Mouse (Mus musculus) stomach, postnatal 0 days (tissue): ENCODE data around the gene Pgp. TPM values are rescaled to one million over a fixed set of nuclear protein-coding genes. Genes with fewer than 3 reads are reported as not detected.

ENCODE experiments used
- ATAC-seq: fragments of 200-750 bp; cut with Nextera tagmentation; 2 replicates; pipeline ENCODE4 v1.8.0; 2017; ENCODE audit not compliant: low FRiP score, low TSS enrichment
- DNase-seq: peaks from one replicate; pipeline ENCODE4 v3.0.0-alpha.2; 2016; ENCODE audit warnings: low spot score
- H3K27ac ChIP-seq: fragments of 300-500 bp; sonication (generic); replicated peaks from 2 replicates; pipeline ENCODE4 v1.5.1; 2014; ENCODE audit warnings: mild to moderate bottlenecking, control low read depth
- H3K27me3 ChIP-seq: fragments of 300-500 bp; sonication (generic); 2 replicates; pipeline ENCODE4 v1.6.1; 2014; ENCODE audit warnings: low read length; ENCODE audit not compliant: control insufficient read depth, insufficient read depth
- H3K36me3 ChIP-seq: fragments of 300-500 bp; sonication (generic); 2 replicates; pipeline ENCODE4 v1.6.1; 2014; ENCODE audit warnings: low read length, mixed read lengths; ENCODE audit not compliant: control insufficient read depth, insufficient read depth
- H3K4me1 ChIP-seq: fragments of 300-500 bp; sonication (generic); replicated peaks from 2 replicates; pipeline ENCODE4 v1.6.1; 2014; ENCODE audit warnings: antibody characterized with exemption; ENCODE audit not compliant: control insufficient read depth, insufficient read depth
- H3K4me2 ChIP-seq: fragments of 300-500 bp; sonication (generic); replicated peaks from 2 replicates; pipeline ENCODE4 v1.6.1; 2014; ENCODE audit warnings: low read depth, mild to moderate bottlenecking, control low read depth, moderate library complexity
- H3K4me3 ChIP-seq: fragments of 300-500 bp; sonication (generic); 2 replicates; pipeline ENCODE4 v1.5.1; 2014; ENCODE audit warnings: low read depth, low read length, control low read depth
- H3K9ac ChIP-seq: fragments of 300-500 bp; sonication (generic); 2 replicates; pipeline ENCODE4 v1.6.1; 2014; ENCODE audit warnings: mild to moderate bottlenecking, low read length, control low read depth, mixed read lengths
- H3K9me3 ChIP-seq: fragments of 300-500 bp; sonication (generic); 2 replicates; pipeline ENCODE4 v1.6.1; 2016; ENCODE audit warnings: low read length; ENCODE audit not compliant: control insufficient read depth
- CTCF ChIP-seq: IDR thresholded peaks from 2 replicates; pipeline ENCODE4 v1.5.1; 2016; ENCODE audit warnings: antibody characterized with exemption, low read depth, mild to moderate bottlenecking, moderate library complexity
- EP300 ChIP-seq: optimal IDR thresholded peaks from 2 replicates; pipeline ENCODE3; 2016; ENCODE audit warnings: antibody characterized with exemption
- WGBS: fragments of 180-500 bp; shearing (Covaris S2); extraction: QIAGEN DNeasy Blood & Tissue Kit; methylation state at CpG from one replicate; pipeline ENCODE4 v1.1.7; 2014; 5-methylcytosine and 5-hydroxymethylcytosine counted together
- polyA plus RNA-seq: library from polyadenylated mRNA; unstranded; fragments of >200 nt; fragmentation: Nextera tagmentation; extraction: Ambion mirVana; gene quantifications from 2 replicates; pipeline ENCODE4 v1.2.1, GENCODE M21; 2015

Gene Pgp
- polyA plus RNA-seq, 1 experiment from 2014 or later: 48.9 TPM

GRCm38 (mm10) chr17:24426471-24427169 is 43.6 kb upstream of the Pgp start, which contains the start of gene Eci1:
Gene Eci1, plus strand, starts transcription at chr17:24426641.
- WGBS: 0% methylated on average over 43 of the region's 48 CpGs
- H3K4me1 ChIP-seq: no peaks in the 10 kb centered on the region; the same call in 1 of the 2 replicates
- peak within 1 kb of the TSS; percentile 98 for H3K27ac ChIP-seq
- H3K27me3 ChIP-seq: no peaks in the 10 kb centered on the region
- peaks cover 22% of the 10 kb centered on the region for H3K36me3 ChIP-seq
- H3K9ac ChIP-seq: peak within 1 kb of the TSS; percentile 90
- H3K4me2 ChIP-seq: peak within 1 kb of the TSS; percentile 66
- DNase-seq (peak; percentile 98), ATAC-seq (peak; percentile 97)
- no peak for TF ChIP-seq EP300
- no peak for TF ChIP-seq CTCF
- H3K9me3 ChIP-seq: no peaks in the 10 kb centered on the region
- peak within 1 kb of the TSS; percentile 66 for H3K4me3 ChIP-seq

GRCm38 (mm10) chr17:24427170-24427557 is 43.0 kb upstream of the Pgp start:
- peak overlapping the region; percentile 90 for H3K9ac ChIP-seq
- H3K27ac ChIP-seq: peak overlapping the region; percentile 98
- no peak for ATAC-seq
- H3K9me3 ChIP-seq: no peaks in the 10 kb centered on the region
- H3K4me1 ChIP-seq: no peaks in the 10 kb centered on the region; the same call in 1 of the 2 replicates
- DNase-seq: peak; percentile 31
- peaks cover 17% of the 10 kb centered on the region for H3K36me3 ChIP-seq
- peak overlapping the region; percentile 66 for H3K4me3 ChIP-seq
- under 1% methylated on average over 8 of the region's 8 CpGs for WGBS
- peak overlapping the region; percentile 66 for H3K4me2 ChIP-seq
- no peaks in the 10 kb centered on the region for H3K27me3 ChIP-seq
- TF ChIP-seq EP300 (no peak), CTCF (no peak)

DNA sequence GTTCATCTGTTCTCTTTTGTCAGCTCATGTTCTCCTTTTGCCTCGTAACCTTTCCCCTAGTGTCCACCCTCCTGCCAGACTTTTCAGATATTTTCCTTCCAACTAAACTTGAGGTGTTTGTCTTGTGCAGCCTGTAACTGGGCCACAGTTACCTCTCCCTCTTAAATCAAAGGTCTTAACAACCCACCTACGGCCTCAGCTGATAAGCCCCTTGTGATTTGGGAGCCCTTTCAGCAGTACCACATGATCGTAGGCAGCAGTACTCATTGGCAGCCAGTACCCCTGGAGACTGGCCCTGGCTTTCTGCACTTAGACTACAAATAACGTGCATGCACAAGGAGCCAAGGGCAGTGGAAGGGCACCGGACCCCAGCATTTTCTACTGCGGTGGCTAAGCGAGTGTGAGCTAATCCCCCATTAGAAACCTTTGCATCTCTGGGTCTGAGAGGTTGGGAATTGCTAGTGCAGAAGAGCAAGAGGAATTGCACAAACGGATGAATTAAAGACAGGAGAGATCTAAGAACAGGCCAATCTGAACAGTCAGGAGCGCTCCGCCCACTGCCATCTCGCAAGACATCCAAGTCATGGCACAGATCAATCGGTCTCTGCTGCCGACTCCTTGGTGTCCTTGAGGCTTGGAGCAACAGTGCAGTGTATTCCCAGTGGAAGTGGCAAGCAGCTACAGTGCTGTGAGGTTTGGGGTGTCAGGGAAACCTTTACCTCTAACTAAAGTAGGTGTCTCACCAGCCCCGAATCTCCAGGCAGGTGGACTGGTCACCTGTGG is 40.8 kb upstream of the Pgp start:
- WGBS: 70% methylated on average over 14 of the region's 14 CpGs
- H3K4me1 ChIP-seq: no peaks in the 10 kb centered on the region; the same call in 1 of the 2 replicates
- H3K36me3 ChIP-seq: peaks cover 5% of the 10 kb centered on the region
- H3K9me3 ChIP-seq: no peaks in the 10 kb centered on the region
- H3K4me3 ChIP-seq: no peak overlapping the region
- H3K9ac ChIP-seq: peak overlapping the region; percentile 27; the same call in 1 of the 2 replicates
- DNase-seq: peak; percentile 70
- no peaks in the 10 kb centered on the region for H3K27me3 ChIP-seq
- no peak for TF ChIP-seq EP300
- TF ChIP-seq CTCF: no peak
- peak overlapping the region; percentile 77 for H3K27ac ChIP-seq
- ATAC-seq: peak; percentile 65
- H3K4me2 ChIP-seq: peak overlapping the region; percentile 17; the same call in 1 of the 2 replicates

DNA sequence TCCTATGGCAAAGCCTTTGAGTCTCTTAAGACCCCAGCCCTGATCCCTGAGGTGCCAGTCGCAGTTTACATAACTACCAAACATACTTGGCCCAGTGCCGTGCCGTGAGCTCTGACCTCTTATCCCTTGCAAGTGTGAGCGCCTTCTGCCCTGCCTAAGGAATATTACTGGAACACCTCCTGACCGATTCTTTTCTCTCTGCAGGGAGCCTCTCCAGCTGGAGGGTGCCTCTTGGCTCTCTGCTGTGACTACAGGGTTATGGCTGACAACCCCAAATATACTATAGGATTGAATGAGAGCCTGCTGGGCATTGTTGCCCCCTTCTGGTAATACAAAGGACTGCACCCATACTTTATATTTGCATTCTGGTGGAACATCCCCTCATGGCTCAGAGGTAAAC is 33.2 kb upstream of the Pgp start:
- peaks cover 10% of the 10 kb centered on the region for H3K36me3 ChIP-seq
- no peak overlapping the region for H3K9ac ChIP-seq
- H3K4me3 ChIP-seq: no peak overlapping the region
- no peaks in the 10 kb centered on the region for H3K9me3 ChIP-seq
- 72% methylated on average over 5 of the region's 5 CpGs for WGBS
- no peak for TF ChIP-seq EP300
- peak; percentile 87 for TF ChIP-seq CTCF
- no peaks in the 10 kb centered on the region for H3K27me3 ChIP-seq
- no peaks in the 10 kb centered on the region for H3K4me1 ChIP-seq
- DNase-seq: peak; percentile 37
- H3K27ac ChIP-seq: no peak overlapping the region
- no peak overlapping the region for H3K4me2 ChIP-seq
- ATAC-seq: no peak

- ATAC-seq (no peak), DNase-seq (no peak)
- Histone ChIP-seq H3K4me3 (no peak overlapping the region), H3K9ac (no peak overlapping the region), H3K4me1 (no peaks in the 10 kb centered on the region), H3K4me2 (no peak overlapping the region), H3K27ac (no peak overlapping the region), H3K9me3 (no peaks in the 10 kb centered on the region), H3K36me3 (peaks cover 18% of the 10 kb centered on the region), H3K27me3 (no peaks in the 10 kb centered on the region)
- WGBS: 77% methylated on average over 8 of the region's 8 CpGs
- TF ChIP-seq CTCF: no peak
- TF ChIP-seq EP300: no peak
These were observed 29.8 kb upstream of the Pgp start for GRCm38 (mm10) chr17:24440377-24440776.

GRCm38 (mm10) chr17:24441148-24441547 is 29.0 kb upstream of the Pgp start:
- peak; percentile 35 for DNase-seq
- WGBS: 52% methylated on average over 2 of the region's 2 CpGs
- TF ChIP-seq EP300 (no peak), CTCF (peak; percentile 65)
- Histone ChIP-seq H3K4me3 (no peak overlapping the region), H3K9ac (no peak overlapping the region), H3K27ac (peak overlapping the region; percentile 84; the same call in 1 of the 2 replicates), H3K36me3 (peaks cover 25% of the 10 kb centered on the region), H3K9me3 (no peaks in the 10 kb centered on the region), H3K27me3 (no peaks in the 10 kb centered on the region), H3K4me1 (no peaks in the 10 kb centered on the region), H3K4me2 (no peak overlapping the region)
- no peak for ATAC-seq
